Mouse (Mus musculus): ENCODE data around the gene Ube2k.

DNA sequence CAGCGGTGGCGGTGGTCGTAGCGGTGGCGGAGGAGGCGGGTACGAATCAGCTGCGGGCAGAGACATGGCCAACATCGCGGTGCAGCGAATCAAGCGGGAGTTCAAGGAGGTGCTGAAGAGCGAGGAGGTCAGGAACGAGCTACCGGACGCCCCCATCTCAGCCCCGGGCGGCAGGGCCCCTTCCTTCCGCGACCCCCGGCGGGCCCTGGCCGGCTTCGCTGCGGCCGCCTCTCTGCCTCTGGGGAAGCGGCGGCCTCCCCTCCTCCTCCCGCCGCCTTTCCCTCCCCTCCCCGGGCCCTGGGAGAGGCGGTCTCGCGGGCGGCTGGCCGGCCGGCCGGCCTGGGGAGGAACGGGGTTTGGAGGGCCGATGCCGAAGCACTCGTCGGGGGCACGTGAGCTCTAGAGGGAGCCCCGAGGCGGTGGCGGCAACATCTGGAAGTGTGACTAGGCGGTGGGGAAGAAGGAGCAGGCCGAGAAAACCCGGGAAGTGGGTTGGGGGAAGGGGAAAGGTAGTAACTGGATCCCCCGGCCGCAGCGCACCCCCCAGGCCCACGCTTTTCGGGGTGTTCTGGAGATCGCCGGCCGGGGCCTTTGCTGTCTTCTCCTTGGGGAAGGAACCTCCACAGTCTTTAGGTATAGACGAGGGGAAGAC, 513 bp downstream of the Ube2k start:
- no peak for TF ChIP-seq CTCF (conservative IDR thresholded peaks at IDR 0.05; ENCODE audit: low read length)
- no peak for TF ChIP-seq POU5F1 (IDR thresholded peaks at IDR 0.05; ENCODE audit: borderline replicate concordance, low read length)
